16 mouse cellular contexts compared by ENCODE assay signal in the genomic region with DNA sequence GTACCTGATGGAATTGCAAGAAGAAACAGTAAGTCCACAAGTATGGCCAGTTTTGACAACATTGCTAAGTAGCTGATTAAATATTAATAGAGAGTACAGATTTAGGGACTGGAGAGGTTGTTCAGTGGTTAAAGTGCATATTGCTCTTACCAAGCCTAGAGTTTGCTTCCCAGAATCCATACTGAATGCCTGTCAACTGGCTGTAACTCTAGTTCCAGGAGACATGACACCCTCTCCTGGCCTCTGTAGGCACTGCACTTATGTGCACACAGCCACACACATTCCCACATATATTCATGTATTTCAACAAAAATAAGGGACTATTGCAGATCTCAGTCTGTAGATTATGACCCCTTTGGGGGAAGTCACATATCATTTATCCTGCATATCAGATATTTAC. TPM values are rescaled to one million over a fixed set of nuclear protein-coding genes. Genes with fewer than 3 reads are reported as not detected.
A peak's percentile ranks its signal among the peaks of the same experiment; 100 is the strongest.
DNase-seq lines count a peak whose midpoint lies in the region; ATAC-seq and TF ChIP-seq lines count a peak whose summit lies in the region.
"Had no signal": no experiment of that assay in that cellular context is flagged by ENCODE, and none has a peak within 500 bp of the region (broad histone marks: within the 10 kb centered on the region; RNA-seq: fewer than 3 reads in every experiment).

No protein-coding gene starts in this region.

- H3K9ac ChIP-seq in intestine, postnatal 0 days (ENCODE audit: low read depth, low read length) = no peak overlapping the region
- no peak overlapping the region for H3K9ac ChIP-seq in intestine, embryonic 15.5 days
- H3K9ac ChIP-seq in lung, postnatal 0 days (replicated peaks; ENCODE audit: low read depth) = no peak overlapping the region
- H3K9ac ChIP-seq: hindbrain, embryonic 15.5 days; liver, embryonic 13.5 days had no signal

- no peaks in the 10 kb centered on the region for H3K36me3 ChIP-seq in intestine, postnatal 0 days (ENCODE audit: control insufficient read depth, insufficient read depth)
- no peaks in the 10 kb centered on the region for H3K36me3 ChIP-seq in intestine, embryonic 15.5 days
- no peaks in the 10 kb centered on the region for H3K36me3 ChIP-seq in lung, postnatal 0 days (ENCODE audit: insufficient read depth, low read length)
- H3K36me3 ChIP-seq: hindbrain, embryonic 15.5 days; liver, embryonic 13.5 days had no signal

- TF ChIP-seq EP300 in lung, postnatal 0 days (IDR thresholded peaks at IDR 0.05) = no peak

- no peak overlapping the region for H3K4me3 ChIP-seq in intestine, postnatal 0 days (ENCODE audit: low read depth, low read length)
- no peak overlapping the region for H3K4me3 ChIP-seq in intestine, embryonic 15.5 days (replicated peaks)
- no peak overlapping the region for H3K4me3 ChIP-seq in lung, postnatal 0 days (ENCODE audit: low read depth, low read length)
- H3K4me3 ChIP-seq: embryonic facial prominence, embryonic 10.5 days; hindbrain, embryonic 15.5 days; liver, embryonic 13.5 days; megakaryocyte, embryonic 14.5 days had no signal

- DNase-seq in lung, postnatal 0 days (ENCODE audit: low spot score) = peak; percentile 39
- DNase-seq in lung, postnatal 4 days = no peak
- DNase-seq in NIH3T3 (ENCODE audit: low read depth) = peak; percentile 8
- DNase-seq in kidney, postnatal 14 days = peak; percentile 25
- no peak for DNase-seq in spleen, postnatal 36 days (ENCODE audit: low spot score in 2 of 2)
- DNase-seq: cerebellum, adult 2 months; heart, postnatal 10 days; liver, embryonic 13.5 days; right cerebral cortex, adult 18-20 months; thymus, adult 18-20 months had no signal

- no peak overlapping the region for H3K27ac ChIP-seq in intestine, postnatal 0 days (ENCODE audit: low read depth, low read length)
- H3K27ac ChIP-seq in intestine, embryonic 15.5 days = no peak overlapping the region
- no peak overlapping the region for H3K27ac ChIP-seq in lung, postnatal 0 days (ENCODE audit: low read length)
- H3K27ac ChIP-seq: embryonic facial prominence, embryonic 10.5 days; hindbrain, embryonic 15.5 days; liver, embryonic 13.5 days had no signal

- peak; percentile 51 for TF ChIP-seq CTCF in intestine, postnatal 0 days (IDR thresholded peaks at IDR 0.05; ENCODE audit: low read depth)
- TF ChIP-seq CTCF in lung, postnatal 0 days (IDR thresholded peaks at IDR 0.05) = peak; percentile 45

- ATAC-seq in intestine, postnatal 0 days = no peak
- no peak for ATAC-seq in intestine, embryonic 15.5 days
- ATAC-seq in lung, postnatal 0 days = no peak
- no peak for ATAC-seq in monocyte, adult 5-6 weeks (replicated peaks; ENCODE audit: insufficient number of reproducible peaks, low FRiP score, low TSS enrichment, poor library complexity, severe bottlenecking)

- no peaks in the 10 kb centered on the region for H3K4me1 ChIP-seq in intestine, postnatal 0 days (replicated peaks; ENCODE audit: control insufficient read depth, insufficient read depth, low read length)
- H3K4me1 ChIP-seq in intestine, embryonic 15.5 days (replicated peaks) = no peaks in the 10 kb centered on the region
- no peaks in the 10 kb centered on the region for H3K4me1 ChIP-seq in lung, postnatal 0 days (ENCODE audit: insufficient read depth, low read depth, low read length)
- H3K4me1 ChIP-seq: embryonic facial prominence, embryonic 10.5 days; hindbrain, embryonic 15.5 days; liver, embryonic 13.5 days; megakaryocyte, embryonic 14.5 days had no signal

- H3K9me3 ChIP-seq in intestine, postnatal 0 days (ENCODE audit: control insufficient read depth) = no peaks in the 10 kb centered on the region
- H3K9me3 ChIP-seq in intestine, embryonic 15.5 days = no peaks in the 10 kb centered on the region
- H3K9me3 ChIP-seq in lung, postnatal 0 days (ENCODE audit: low read length) = no peaks in the 10 kb centered on the region
- H3K9me3 ChIP-seq: embryonic facial prominence, embryonic 10.5 days; hindbrain, embryonic 15.5 days; liver, embryonic 13.5 days; megakaryocyte, embryonic 14.5 days had no signal

- H3K4me2 ChIP-seq in intestine, postnatal 0 days (replicated peaks; ENCODE audit: low read depth) = no peak overlapping the region
- H3K4me2 ChIP-seq in intestine, embryonic 15.5 days (replicated peaks) = no peak overlapping the region
- no peak overlapping the region for H3K4me2 ChIP-seq in lung, postnatal 0 days (replicated peaks; ENCODE audit: low read depth, low read length)
- H3K4me2 ChIP-seq: hindbrain, embryonic 15.5 days; liver, embryonic 13.5 days had no signal

- no peaks in the 10 kb centered on the region for H3K27me3 ChIP-seq in intestine, postnatal 0 days (replicated peaks; ENCODE audit: control insufficient read depth, insufficient read depth, low read length)
- H3K27me3 ChIP-seq in intestine, embryonic 15.5 days (replicated peaks) = no peaks in the 10 kb centered on the region
- H3K27me3 ChIP-seq in lung, postnatal 0 days (replicated peaks; ENCODE audit: insufficient read depth, low read length) = no peaks in the 10 kb centered on the region
- H3K27me3 ChIP-seq: hindbrain, embryonic 15.5 days; liver, embryonic 13.5 days; megakaryocyte, embryonic 14.5 days had no signal

RNA-seq across cellular contexts. Expression of a gene that starts 51.0 kb away (rescaled TPM):
- polyA plus RNA-seq in intestine, postnatal 0 days (2015; fragmentation: Nextera tagmentation; extraction: Ambion mirVana) = 2.5 and 2.6 TPM in 2 replicates
- polyA plus RNA-seq in intestine, embryonic 15.5 days (2015; fragmentation: Nextera tagmentation; extraction: Ambion mirVana) = 6.9 and 7.3 TPM in 2 replicates
- 3.0 and 4.2 TPM in 2 replicates for polyA plus RNA-seq in lung, postnatal 0 days (2015; fragmentation: Nextera tagmentation; extraction: Ambion mirVana)
- total RNA-seq in monocyte, adult 5-6 weeks (2017) = 1.4 to 1.9 TPM (median 1.9 TPM) in 3 replicates

Comparison
In these comparisons a context has a peak if more than half of its experiments do, and no peak if none do; other contexts are left out.
1. DNase-seq: peak in lung, postnatal 0 days (single experiment), NIH3T3 (single experiment) and kidney, postnatal 14 days (single experiment); none in lung, postnatal 4 days (0 of 2) and spleen, postnatal 36 days (0 of 2).